Mouse (Mus musculus) heart, embryonic 16.5 days (tissue): ENCODE measurements at regions not wholly inside any gene's neighbourhood (a gene's known extent, or its start where the extent isn't known, plus 50 kb on each side); places are given as distances from the start of the nearest gene placed in this dataset.
"Not testable (repeated sequence)": the region's sequence is repeated elsewhere in the genome, so short reads cannot be mapped to it uniquely, and the experiment has no call there.

ENCODE experiments used
- ATAC-seq: fragments of 200-750 bp; cut with Nextera tagmentation; replicated peaks from 2 replicates; pipeline ENCODE4 v1.8.0; 2017; ENCODE audit warnings: moderate number of reproducible peaks; ENCODE audit not compliant: insufficient read depth, low FRiP score; ENCODE audit errors: extremely low read depth
- H3K27ac ChIP-seq: fragments of 300-500 bp; sonication (generic); 2 replicates; pipeline ENCODE4 v1.5.1; 2014; ENCODE audit warnings: mild to moderate bottlenecking, low read length, control low read depth, moderate library complexity
- H3K27me3 ChIP-seq: fragments of 300-500 bp; sonication (generic); 2 replicates; pipeline ENCODE4 v1.6.1; 2014; ENCODE audit warnings: low read length, mixed read lengths; ENCODE audit not compliant: control insufficient read depth, insufficient read depth
- H3K36me3 ChIP-seq: fragments of 300-500 bp; sonication (generic); 2 replicates; pipeline ENCODE4 v1.6.1; 2014; ENCODE audit not compliant: control insufficient read depth, insufficient read depth
- H3K4me1 ChIP-seq: fragments of 300-500 bp; sonication (generic); 2 replicates; pipeline ENCODE4 v1.6.1; 2014; ENCODE audit warnings: low read length, mixed read lengths; ENCODE audit not compliant: control insufficient read depth, insufficient read depth
- H3K4me2 ChIP-seq: fragments of 300-500 bp; sonication (generic); 2 replicates; pipeline ENCODE4 v1.6.1; 2014; ENCODE audit warnings: low read depth, mild to moderate bottlenecking, control low read depth, low read length
- H3K4me3 ChIP-seq: fragments of 300-500 bp; sonication (generic); 2 replicates; pipeline ENCODE4 v1.5.1; 2014; ENCODE audit warnings: mild to moderate bottlenecking, control low read depth, low read length
- H3K9ac ChIP-seq: fragments of 300-500 bp; sonication (generic); 2 replicates; pipeline ENCODE4 v1.6.1; 2014; ENCODE audit warnings: low read length, control low read depth
- H3K9me3 ChIP-seq: fragments of 300-500 bp; sonication (generic); replicated peaks from 2 replicates; pipeline ENCODE4 v1.6.1; 2016; ENCODE audit warnings: low read length; ENCODE audit not compliant: control insufficient read depth
- WGBS: fragments of 180-500 bp; shearing (Covaris S2); extraction: QIAGEN DNeasy Blood & Tissue Kit; methylation state at CpG from one replicate; pipeline ENCODE4 v1.1.7; 2014; 5-methylcytosine and 5-hydroxymethylcytosine counted together

DNA sequence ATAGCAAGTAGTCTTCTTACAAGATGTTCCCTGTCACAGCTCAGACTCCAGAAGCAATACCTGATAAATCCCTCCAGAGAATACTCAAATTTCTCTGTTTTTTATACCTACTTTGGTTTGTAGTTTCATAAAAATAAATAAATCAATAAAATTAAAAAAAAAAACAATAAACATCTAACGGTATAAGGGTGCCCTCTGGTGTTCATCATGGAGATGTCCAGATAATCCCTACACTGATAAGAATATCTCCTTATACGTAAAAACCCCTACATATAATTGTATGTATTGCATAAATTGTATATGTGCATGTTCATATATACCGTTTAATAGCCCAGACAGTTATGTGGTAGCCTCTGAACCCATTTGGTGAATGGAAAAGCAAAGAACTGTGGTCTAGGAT, 75.7 kb upstream of the Olfr1324 start:
- WGBS, result 27% methylated on average over 3 of the region's 3 CpGs
- Histone ChIP-seq H3K4me3 (no peak overlapping the region), H3K27me3 (no peaks in the 10 kb centered on the region), H3K36me3 (no peaks in the 10 kb centered on the region), H3K4me1 (no peaks in the 10 kb centered on the region), H3K27ac (no peak overlapping the region), H3K4me2 (no peak overlapping the region), H3K9ac (no peak overlapping the region), H3K9me3 (no peaks in the 10 kb centered on the region)
- no peak for ATAC-seq

DNA sequence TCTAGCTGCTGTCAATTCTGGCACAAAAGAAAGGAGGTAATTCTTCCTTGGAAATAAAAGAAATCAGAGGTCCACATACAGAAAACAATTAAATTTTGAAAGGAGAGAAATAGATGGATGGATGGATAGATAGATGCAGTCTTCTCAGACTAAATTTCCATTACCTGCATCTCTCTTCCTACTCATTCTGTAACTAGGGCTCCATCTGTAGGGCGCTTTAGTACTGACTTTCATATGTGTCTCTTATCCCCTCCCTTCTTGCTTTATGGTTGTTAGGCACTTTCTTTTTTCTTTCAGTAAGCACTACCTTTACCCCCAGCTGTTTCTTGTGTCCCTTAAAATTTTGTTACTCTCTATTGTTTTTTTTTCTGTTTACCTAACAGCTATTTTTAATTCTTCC, 72.9 kb upstream of the Olfr1324 start:
- H3K4me2 ChIP-seq, result no peak overlapping the region

DNA sequence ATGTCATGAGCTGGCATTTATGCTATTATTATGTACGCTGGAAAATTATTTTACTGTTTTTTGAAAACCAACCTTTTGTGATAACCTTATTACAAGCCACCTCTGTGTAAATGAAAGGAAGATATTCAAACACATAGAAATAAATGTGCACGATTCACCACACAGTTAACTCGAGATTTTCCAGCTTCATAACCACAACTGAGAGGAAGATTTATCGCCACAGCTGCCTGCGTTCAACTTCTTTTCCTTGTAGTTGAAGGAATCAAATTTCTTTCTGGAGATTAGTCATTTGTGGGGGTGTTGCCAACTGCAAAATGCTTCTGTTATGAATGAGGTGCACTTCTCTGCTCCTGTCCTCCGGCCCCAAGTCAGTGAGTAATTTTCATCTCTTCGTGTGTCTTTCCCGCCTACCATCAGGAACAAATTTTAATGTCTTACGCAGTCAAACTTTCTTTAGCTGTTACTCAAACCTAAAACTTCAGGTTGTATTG, 62.2 kb upstream of the Olfr1324 start:
- H3K4me3 ChIP-seq, ATAC-seq, H3K4me1 ChIP-seq, H3K4me2 ChIP-seq, H3K9ac ChIP-seq, H3K36me3 ChIP-seq, H3K9me3 ChIP-seq, H3K27me3 ChIP-seq, H3K27ac ChIP-seq: not testable (repeated sequence)
- 67% methylated on average over 9 of the region's 9 CpGs for WGBS

More for the DNA sequence above, 72.9 kb upstream of the Olfr1324 start:
- H3K9me3 ChIP-seq, result no peaks in the 10 kb centered on the region
- H3K4me1 ChIP-seq, result no peaks in the 10 kb centered on the region
- no peak overlapping the region for H3K9ac ChIP-seq
- no peaks in the 10 kb centered on the region for H3K36me3 ChIP-seq
- no peaks in the 10 kb centered on the region for H3K27me3 ChIP-seq
- ATAC-seq, result no peak
- no peak overlapping the region for H3K4me3 ChIP-seq
- WGBS, result 30% methylated on average over 1 of the region's 1 CpGs
- H3K27ac ChIP-seq, result no peak overlapping the region
